Mouse (Mus musculus) neural tube, embryonic 12.5 days (tissue): Measurements from ENCODE around the gene Arpc2. TPM values are rescaled to one million over a fixed set of nuclear protein-coding genes. Genes with fewer than 3 reads are reported as not detected.

Source experiments
- ATAC-seq: fragments of 200-750 bp; cut with Nextera tagmentation; 2 replicates; pipeline ENCODE4 v1.8.0; 2017; ENCODE audit warnings: low read depth, mild to moderate bottlenecking, moderate TSS enrichment, moderate library complexity; ENCODE audit not compliant: low FRiP score
- H3K27ac ChIP-seq: fragments of 300-500 bp; sonication (generic); 2 replicates; pipeline ENCODE4 v1.5.1; 2016
- H3K27me3 ChIP-seq: fragments of 300-500 bp; sonication (generic); replicated peaks from 2 replicates; pipeline ENCODE4 v1.6.1; 2016; ENCODE audit warnings: mild to moderate bottlenecking
- H3K36me3 ChIP-seq: fragments of 300-500 bp; sonication (generic); 2 replicates; pipeline ENCODE4 v1.6.1; 2016; ENCODE audit warnings: mild to moderate bottlenecking
- H3K4me1 ChIP-seq: fragments of 300-500 bp; sonication (generic); 2 replicates; pipeline ENCODE4 v1.6.1; 2016
- H3K4me2 ChIP-seq: fragments of 300-500 bp; sonication (generic); replicated peaks from 2 replicates; pipeline ENCODE4 v1.6.1; 2016; ENCODE audit warnings: mild to moderate bottlenecking
- H3K4me3 ChIP-seq: fragments of 300-500 bp; sonication (generic); 2 replicates; pipeline ENCODE4 v1.5.1; 2016
- H3K9ac ChIP-seq: fragments of 300-500 bp; sonication (generic); 2 replicates; pipeline ENCODE4 v1.6.1; 2016; ENCODE audit warnings: mild to moderate bottlenecking
- H3K9me3 ChIP-seq: fragments of 300-500 bp; sonication (generic); 2 replicates; pipeline ENCODE4 v1.6.1; 2016; ENCODE audit warnings: mild to moderate bottlenecking
- WGBS: fragments of 180-500 bp; shearing (Covaris S2); methylation state at CpG from one replicate; pipeline ENCODE4 v1.1.7; 2016; 5-methylcytosine and 5-hydroxymethylcytosine counted together
- polyA plus RNA-seq: library from polyadenylated mRNA; unstranded; fragments of >200 nt; fragmentation: Nextera tagmentation; extraction: Ambion mirVana; gene quantifications from 2 replicates; pipeline ENCODE4 v1.2.1, GENCODE M21; 2016

Arpc2 gene
- polyA plus RNA-seq, 1 experiment from 2014 or later: 394 TPM

GRCm38 (mm10) chr1:74277883-74278537 lies 42.1 kb downstream of the Arpc2 start:
- peaks cover 42% of the 10 kb centered on the region for H3K36me3 ChIP-seq
- H3K27me3 ChIP-seq: no peaks in the 10 kb centered on the region
- H3K4me1 ChIP-seq: peaks cover 4% of the 10 kb centered on the region
- H3K9me3 ChIP-seq: no peaks in the 10 kb centered on the region
- H3K27ac ChIP-seq: no peak overlapping the region
- ATAC-seq: no peak
- H3K4me3 ChIP-seq: no peak overlapping the region
- 62% methylated on average over 8 of the region's 8 CpGs for WGBS
- H3K4me2 ChIP-seq: no peak overlapping the region
- no peak overlapping the region for H3K9ac ChIP-seq

GRCm38 (mm10) chr1:74278538-74278937 lies 42.7 kb downstream of the Arpc2 start, which contains the start of gene Gpbar1:
Gpbar1 (plus strand) TSS chr1:74278550.
- ATAC-seq: no peak
- H3K36me3 ChIP-seq: peaks cover 42% of the 10 kb centered on the region
- no peaks in the 10 kb centered on the region for H3K27me3 ChIP-seq
- no peak within 1 kb of the TSS for H3K9ac ChIP-seq
- no peaks in the 10 kb centered on the region for H3K9me3 ChIP-seq
- H3K4me2 ChIP-seq: no peak within 1 kb of the TSS
- no peak within 1 kb of the TSS for H3K27ac ChIP-seq
- no peak within 1 kb of the TSS for H3K4me3 ChIP-seq
- peaks cover 7% of the 10 kb centered on the region for H3K4me1 ChIP-seq
- 92% methylated on average over 10 of the region's 10 CpGs for WGBS

GRCm38 (mm10) chr1:74278988-74279387 lies 43.1 kb downstream of the Arpc2 start:
- WGBS: 90% methylated on average over 11 of the region's 11 CpGs
- H3K9ac ChIP-seq: no peak overlapping the region
- no peak overlapping the region for H3K27ac ChIP-seq
- H3K27me3 ChIP-seq: no peaks in the 10 kb centered on the region
- H3K4me1 ChIP-seq: peaks cover 12% of the 10 kb centered on the region
- no peak overlapping the region for H3K4me3 ChIP-seq
- H3K9me3 ChIP-seq: no peaks in the 10 kb centered on the region
- H3K4me2 ChIP-seq: no peak overlapping the region
- peaks cover 42% of the 10 kb centered on the region for H3K36me3 ChIP-seq
- no peak for ATAC-seq

- Histone ChIP-seq H3K4me1 (peaks cover 17% of the 10 kb centered on the region), H3K9ac (no peak overlapping the region), H3K4me3 (no peak overlapping the region), H3K27me3 (no peaks in the 10 kb centered on the region), H3K9me3 (no peaks in the 10 kb centered on the region), H3K36me3 (peaks cover 42% of the 10 kb centered on the region), H3K4me2 (no peak overlapping the region), H3K27ac (no peak overlapping the region)
- ATAC-seq: no peak
- WGBS: 93% methylated on average over 14 of the region's 14 CpGs
These were observed 44.9 kb downstream of the Arpc2 start for GRCm38 (mm10) chr1:74280591-74281325.

GRCm38 (mm10) chr1:74281372-74281771 lies 45.5 kb downstream of the Arpc2 start:
- H3K4me3 ChIP-seq: no peak overlapping the region
- no peak overlapping the region for H3K4me2 ChIP-seq
- no peak overlapping the region for H3K27ac ChIP-seq
- ATAC-seq: no peak
- H3K9ac ChIP-seq: no peak overlapping the region
- no peaks in the 10 kb centered on the region for H3K9me3 ChIP-seq
- H3K36me3 ChIP-seq: peaks cover 42% of the 10 kb centered on the region
- WGBS: 90% methylated on average over 2 of the region's 2 CpGs
- H3K4me1 ChIP-seq: peaks cover 21% of the 10 kb centered on the region
- no peaks in the 10 kb centered on the region for H3K27me3 ChIP-seq

GRCm38 (mm10) chr1:74281886-74282285 lies 46.0 kb downstream of the Arpc2 start:
- H3K4me3 ChIP-seq: no peak overlapping the region
- no peaks in the 10 kb centered on the region for H3K9me3 ChIP-seq
- 96% methylated on average over 8 of the region's 8 CpGs for WGBS
- H3K9ac ChIP-seq: no peak overlapping the region
- ATAC-seq: no peak
- H3K4me2 ChIP-seq: no peak overlapping the region
- H3K36me3 ChIP-seq: peaks cover 42% of the 10 kb centered on the region
- H3K27me3 ChIP-seq: no peaks in the 10 kb centered on the region
- H3K4me1 ChIP-seq: peaks cover 21% of the 10 kb centered on the region
- H3K27ac ChIP-seq: no peak overlapping the region

- Histone ChIP-seq H3K27me3 (no peaks in the 10 kb centered on the region), H3K36me3 (peaks cover 42% of the 10 kb centered on the region), H3K9ac (no peak overlapping the region), H3K27ac (no peak overlapping the region), H3K4me1 (peaks cover 21% of the 10 kb centered on the region), H3K9me3 (no peaks in the 10 kb centered on the region), H3K4me2 (peak overlapping the region; percentile 83; the same call in 1 of the 2 replicates), H3K4me3 (no peak overlapping the region)
- ATAC-seq: no peak
- WGBS: 91% methylated on average over 10 of the region's 10 CpGs
These were observed 47.2 kb downstream of the Arpc2 start for GRCm38 (mm10) chr1:74282896-74283625.

GRCm38 (mm10) chr1:74283686-74284463 lies 48.0 kb downstream of the Arpc2 start:
- 13% methylated on average over 15 of the region's 15 CpGs for WGBS
- peak overlapping the region; percentile 64 for H3K9ac ChIP-seq
- peak; percentile 52 for ATAC-seq

GRCm38 (mm10) chr1:74284543-74285160 lies 48.8 kb downstream of the Arpc2 start, which contains the start of the genes Aamp and Pnkd:
Aamp (minus strand) TSS chr1:74284738.
Pnkd (plus strand) TSS chr1:74284930.
- H3K9me3 ChIP-seq: no peaks in the 10 kb centered on the region
- under 1% methylated on average over 56 of the region's 56 CpGs for WGBS
- H3K27ac ChIP-seq: no peak within 1 kb of the TSS
- peaks cover 33% of the 10 kb centered on the region for H3K36me3 ChIP-seq
- peak within 1 kb of the TSS; percentile 64 for H3K9ac ChIP-seq
- peaks cover 21% of the 10 kb centered on the region for H3K4me1 ChIP-seq
- no peaks in the 10 kb centered on the region for H3K27me3 ChIP-seq
- peak; percentile 98 for ATAC-seq
- H3K4me2 ChIP-seq: peak within 1 kb of the TSS; percentile 83
- peak within 1 kb of the TSS; percentile 63 for H3K4me3 ChIP-seq

More at GRCm38 (mm10) chr1:74283686-74284463, 48.0 kb downstream of the Arpc2 start:
- Histone ChIP-seq H3K9me3 (no peaks in the 10 kb centered on the region), H3K4me3 (peak overlapping the region; percentile 63), H3K36me3 (peaks cover 40% of the 10 kb centered on the region), H3K27ac (no peak overlapping the region), H3K4me1 (peaks cover 21% of the 10 kb centered on the region), H3K4me2 (peak overlapping the region; percentile 83), H3K27me3 (no peaks in the 10 kb centered on the region)

- H3K27ac ChIP-seq: no peak overlapping the region
- peaks cover 33% of the 10 kb centered on the region for H3K36me3 ChIP-seq
- peaks cover 21% of the 10 kb centered on the region for H3K4me1 ChIP-seq
- H3K4me2 ChIP-seq: peak overlapping the region; percentile 83
- H3K27me3 ChIP-seq: no peaks in the 10 kb centered on the region
- H3K9ac ChIP-seq: peak overlapping the region; percentile 56
- H3K9me3 ChIP-seq: no peaks in the 10 kb centered on the region
- no peak; the same call in 1 of the 2 replicates for ATAC-seq
- peak overlapping the region; percentile 63 for H3K4me3 ChIP-seq
- 4% methylated on average over 23 of the region's 23 CpGs for WGBS
These were observed 49.5 kb downstream of the Arpc2 start for GRCm38 (mm10) chr1:74285212-74286010.
